Mouse (Mus musculus) lung, embryonic 14.5 days (tissue): Measurements from ENCODE around the gene Ulk4. TPM values are rescaled to one million over a fixed set of nuclear protein-coding genes. Genes with fewer than 3 reads are reported as not detected.

Experiments used
- ATAC-seq: fragments of 200-750 bp; cut with Nextera tagmentation; 2 replicates; pipeline ENCODE4 v1.8.0; 2017; ENCODE audit warnings: mild to moderate bottlenecking, moderate TSS enrichment, moderate library complexity; ENCODE audit not compliant: insufficient read depth
- DNase-seq: peaks from one replicate; pipeline ENCODE4 v3.0.0-alpha.2; 2015
- H3K27ac ChIP-seq: fragments of 300-500 bp; sonication (generic); 2 replicates; pipeline ENCODE4 v1.5.1; 2014; ENCODE audit warnings: low read depth, mild to moderate bottlenecking, moderate library complexity
- H3K27me3 ChIP-seq: fragments of 300-500 bp; sonication (generic); 2 replicates; pipeline ENCODE4 v1.6.1; 2014; ENCODE audit warnings: low read length, control low read depth; ENCODE audit not compliant: insufficient read depth
- H3K36me3 ChIP-seq: fragments of 300-500 bp; sonication (generic); 2 replicates; pipeline ENCODE4 v1.6.1; 2014; ENCODE audit warnings: control low read depth; ENCODE audit not compliant: insufficient read depth
- H3K4me1 ChIP-seq: fragments of 300-500 bp; sonication (generic); 2 replicates; pipeline ENCODE4 v1.6.1; 2014; ENCODE audit warnings: antibody characterized with exemption, control low read depth; ENCODE audit not compliant: insufficient read depth
- H3K4me2 ChIP-seq: fragments of 300-500 bp; sonication (generic); 2 replicates; pipeline ENCODE4 v1.6.1; 2014; ENCODE audit warnings: mild to moderate bottlenecking
- H3K4me3 ChIP-seq: fragments of 300-500 bp; sonication (generic); 2 replicates; pipeline ENCODE4 v1.5.1; 2014; ENCODE audit warnings: low read depth, low read length
- H3K9ac ChIP-seq: fragments of 300-500 bp; sonication (generic); 2 replicates; pipeline ENCODE4 v1.6.1; 2014
- H3K9me3 ChIP-seq: fragments of 300-500 bp; sonication (generic); 2 replicates; pipeline ENCODE4 v1.6.1; 2016; ENCODE audit warnings: low read depth, low read length, control low read depth
- CTCF ChIP-seq: IDR thresholded peaks from 2 replicates; pipeline ENCODE4 v1.5.1; 2016; ENCODE audit warnings: antibody characterized with exemption, low read depth
- WGBS: fragments of 180-500 bp; shearing (Covaris S2); extraction: QIAGEN DNeasy Blood & Tissue Kit; methylation state at CpG from one replicate; pipeline ENCODE4 v1.1.7; 2014; 5-methylcytosine and 5-hydroxymethylcytosine counted together
- polyA plus RNA-seq: library from polyadenylated mRNA; unstranded; fragments of >200 nt; fragmentation: Nextera tagmentation; extraction: Ambion mirVana; gene quantifications from 2 replicates; pipeline ENCODE4 v1.2.1, GENCODE M21; 2014

The Ulk4 gene
- polyA plus RNA-seq, 1 experiment from 2014 or later = 125 TPM

DNA sequence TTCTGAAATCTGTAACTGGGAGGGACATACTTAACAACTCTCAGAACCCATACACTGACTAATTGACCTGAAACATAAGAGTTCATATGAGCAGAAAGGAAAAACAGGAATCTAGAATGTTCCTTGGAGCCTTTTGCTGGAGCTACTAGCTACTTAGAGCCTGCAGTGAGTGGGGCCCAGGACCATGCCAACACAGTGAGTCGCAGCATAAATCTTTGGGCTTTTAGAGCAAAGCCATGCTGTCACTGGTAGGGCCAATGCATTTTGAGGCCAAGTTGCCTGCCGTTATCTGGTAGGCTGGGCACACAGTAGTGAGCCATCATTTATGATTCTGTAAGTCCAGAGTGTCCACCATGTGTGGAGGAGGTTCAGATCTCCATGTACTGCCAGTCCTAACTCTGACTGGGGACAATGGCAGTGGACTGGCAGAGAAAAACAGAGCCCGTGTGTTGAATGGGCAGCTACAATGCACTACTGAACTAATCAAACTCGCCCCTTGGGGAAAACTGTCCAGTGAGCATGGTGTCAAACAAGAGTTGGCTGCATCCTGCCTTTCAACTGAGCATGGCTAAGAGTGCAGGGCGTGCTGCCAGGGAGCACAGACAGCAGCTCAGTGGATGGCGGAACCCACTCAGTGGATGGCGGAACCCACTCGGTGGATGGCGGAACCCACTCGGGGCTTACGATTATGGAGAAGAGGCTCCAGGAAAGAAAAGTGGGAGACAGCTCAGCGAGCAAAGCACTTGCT lies 115.0 kb downstream of the Ulk4 start:
- H3K4me2 ChIP-seq = no peak overlapping the region
- WGBS = 86% methylated on average over 12 of the region's 12 CpGs

DNA sequence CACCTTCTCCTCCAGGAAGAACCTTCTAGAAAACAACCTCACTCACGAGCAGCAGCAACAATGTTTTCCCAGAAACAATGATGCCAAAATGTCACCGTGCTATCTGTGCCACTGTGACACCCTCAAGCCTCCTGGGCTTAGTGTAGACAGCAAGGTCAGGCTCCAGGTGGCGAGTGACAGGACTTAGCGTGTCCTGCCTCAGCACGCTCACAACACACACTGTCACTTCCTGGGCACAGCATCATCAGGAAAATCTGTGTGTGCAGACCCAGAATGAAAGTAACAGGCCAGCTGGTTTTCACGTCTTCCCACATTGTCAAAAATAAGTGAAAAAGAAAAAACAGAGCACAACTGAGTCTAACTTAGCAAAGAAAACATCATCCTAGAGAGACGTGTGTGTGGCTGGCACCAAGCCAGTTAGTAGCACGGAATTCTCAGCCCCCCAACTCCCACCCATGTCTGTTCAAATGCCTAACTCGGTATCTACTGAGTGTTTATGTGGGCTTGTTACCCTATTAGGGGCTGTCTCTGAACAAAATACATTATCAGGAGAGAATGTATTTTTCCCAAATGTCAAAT lies 120.7 kb downstream of the Ulk4 start:
- DNase-seq = peak; percentile 86

More for the DNA sequence above, 115.0 kb downstream of the Ulk4 start:
- H3K4me3 ChIP-seq = no peak overlapping the region
- H3K9me3 ChIP-seq = no peaks in the 10 kb centered on the region
- H3K27ac ChIP-seq = no peak overlapping the region
- DNase-seq = no peak
- no peaks in the 10 kb centered on the region for H3K27me3 ChIP-seq
- ATAC-seq = no peak
- TF ChIP-seq CTCF = no peak
- no peaks in the 10 kb centered on the region for H3K4me1 ChIP-seq
- H3K36me3 ChIP-seq = no peaks in the 10 kb centered on the region
- no peak overlapping the region for H3K9ac ChIP-seq

DNA sequence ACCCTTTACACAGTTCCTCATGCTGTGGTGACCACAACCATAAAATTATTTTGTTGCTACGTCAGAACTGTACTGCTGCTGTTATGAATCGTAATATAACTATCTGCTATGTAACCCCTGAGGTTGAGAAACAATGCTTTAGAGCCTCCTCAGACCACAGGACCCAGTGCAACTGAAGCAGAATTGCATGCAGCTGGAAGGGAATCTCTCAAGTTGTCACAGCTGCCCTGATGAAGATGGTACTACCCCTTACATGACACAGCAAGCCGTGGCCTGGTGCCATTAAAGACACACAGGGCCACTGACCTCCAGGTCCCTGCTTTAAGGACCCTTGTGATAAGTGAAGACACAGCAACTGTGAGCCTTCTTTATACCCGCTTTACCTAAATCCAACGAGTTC lies 123.7 kb downstream of the Ulk4 start:
- DNase-seq (no peak), ATAC-seq (no peak)
- no peak overlapping the region for H3K4me3 ChIP-seq
- H3K36me3 ChIP-seq = no peaks in the 10 kb centered on the region
- H3K4me2 ChIP-seq = no peak overlapping the region
- peaks cover 3% of the 10 kb centered on the region; the same call in 1 of the 2 replicates for H3K4me1 ChIP-seq
- no peaks in the 10 kb centered on the region for H3K27me3 ChIP-seq
- WGBS = 81% methylated on average over 5 of the region's 5 CpGs
- TF ChIP-seq CTCF = no peak
- H3K9me3 ChIP-seq = no peaks in the 10 kb centered on the region
- no peak overlapping the region for H3K27ac ChIP-seq
- no peak overlapping the region for H3K9ac ChIP-seq

More for the DNA sequence above, 120.7 kb downstream of the Ulk4 start:
- no peak for TF ChIP-seq CTCF
- Histone ChIP-seq H3K9me3 (no peaks in the 10 kb centered on the region), H3K36me3 (no peaks in the 10 kb centered on the region), H3K27me3 (no peaks in the 10 kb centered on the region), H3K27ac (no peak overlapping the region), H3K9ac (no peak overlapping the region), H3K4me3 (no peak overlapping the region), H3K4me1 (peaks cover 3% of the 10 kb centered on the region; the same call in 1 of the 2 replicates), H3K4me2 (no peak overlapping the region; the same call in 1 of the 2 replicates)
- 29% methylated on average over 9 of the region's 9 CpGs for WGBS
- peak; percentile 83 for ATAC-seq

DNA sequence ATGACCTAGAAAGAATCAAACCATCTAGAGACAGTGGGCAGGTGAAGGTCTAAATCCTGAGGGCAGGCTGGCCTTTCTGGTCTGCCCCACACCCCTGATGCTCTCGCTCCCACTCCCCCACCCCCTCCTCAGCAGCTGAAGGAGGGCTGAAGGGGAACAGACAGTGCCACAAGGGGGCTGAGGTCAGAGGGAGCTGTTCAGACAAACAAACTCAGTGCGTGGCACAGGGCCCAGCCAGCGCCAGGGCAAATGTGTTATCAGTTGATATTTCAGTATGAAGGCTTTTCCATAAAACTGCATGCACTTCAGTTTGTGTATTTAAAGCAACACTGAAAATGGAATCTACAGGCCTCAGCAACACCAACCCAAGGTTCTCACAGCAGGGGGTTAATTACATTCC lies 128.4 kb downstream of the Ulk4 start:
- Histone ChIP-seq H3K27ac (no peak overlapping the region), H3K4me1 (no peaks in the 10 kb centered on the region), H3K9ac (no peak overlapping the region), H3K4me3 (no peak overlapping the region), H3K27me3 (no peaks in the 10 kb centered on the region), H3K9me3 (no peaks in the 10 kb centered on the region), H3K36me3 (no peaks in the 10 kb centered on the region), H3K4me2 (no peak overlapping the region)
- ATAC-seq = no peak
- no peak for TF ChIP-seq CTCF
- no peak for DNase-seq
- 13% methylated on average over 3 of the region's 3 CpGs for WGBS

DNA sequence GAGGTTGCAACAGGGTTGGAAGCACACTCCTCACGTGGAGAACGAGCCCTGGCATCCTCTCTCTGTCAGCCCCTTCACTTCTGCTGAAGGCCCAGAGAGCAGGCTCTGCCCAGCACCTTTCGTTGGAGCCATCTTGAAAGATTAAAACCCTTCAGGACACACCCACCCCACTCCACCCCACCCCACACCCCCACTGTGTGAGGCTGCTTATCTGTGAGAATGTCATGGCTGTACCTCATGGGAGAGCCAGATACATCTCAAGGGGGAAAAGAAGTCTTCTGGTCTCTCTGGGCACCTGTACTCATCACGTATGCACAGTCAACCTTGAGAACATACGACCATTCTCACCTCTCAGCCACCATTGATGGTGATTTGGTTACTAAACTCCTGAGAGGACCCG lies 133.8 kb downstream of the Ulk4 start:
- no peak for TF ChIP-seq CTCF
- 77% methylated on average over 6 of the region's 6 CpGs for WGBS
- no peak overlapping the region for H3K9ac ChIP-seq
- DNase-seq (no peak), ATAC-seq (no peak)
- no peaks in the 10 kb centered on the region for H3K4me1 ChIP-seq
- no peak overlapping the region for H3K27ac ChIP-seq
- H3K36me3 ChIP-seq = no peaks in the 10 kb centered on the region
- no peaks in the 10 kb centered on the region for H3K27me3 ChIP-seq
- no peak overlapping the region for H3K4me3 ChIP-seq
- no peak overlapping the region for H3K4me2 ChIP-seq
- no peaks in the 10 kb centered on the region for H3K9me3 ChIP-seq

DNA sequence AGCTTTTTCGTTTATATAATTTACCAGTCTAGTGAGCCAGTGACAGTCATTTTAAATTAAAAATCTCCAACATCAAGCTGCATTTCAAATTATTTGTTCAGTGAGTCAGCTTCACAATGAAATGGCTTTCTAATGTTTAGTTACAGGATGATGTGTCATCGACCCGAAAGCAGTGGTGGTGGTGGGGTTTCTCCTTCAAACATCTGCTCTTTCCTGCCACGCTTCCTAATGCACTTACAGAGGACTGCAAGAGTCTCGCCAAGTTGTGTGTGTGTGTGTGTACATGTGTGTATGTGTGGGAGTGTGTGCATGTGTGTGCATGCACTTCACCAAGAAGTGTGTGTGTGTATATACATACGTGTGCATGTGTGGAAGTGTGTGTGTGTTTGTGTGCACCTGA lies 144.4 kb downstream of the Ulk4 start:
- no peaks in the 10 kb centered on the region for H3K9me3 ChIP-seq
- H3K4me3 ChIP-seq = no peak overlapping the region
- no peak overlapping the region for H3K27ac ChIP-seq
- TF ChIP-seq CTCF = no peak
- H3K36me3 ChIP-seq = no peaks in the 10 kb centered on the region
- DNase-seq = peak; percentile 10
- no peaks in the 10 kb centered on the region for H3K27me3 ChIP-seq
- H3K4me2 ChIP-seq = no peak overlapping the region
- ATAC-seq = no peak
- 44% methylated on average over 6 of the region's 6 CpGs for WGBS
- H3K4me1 ChIP-seq = no peaks in the 10 kb centered on the region
- H3K9ac ChIP-seq = no peak overlapping the region

DNA sequence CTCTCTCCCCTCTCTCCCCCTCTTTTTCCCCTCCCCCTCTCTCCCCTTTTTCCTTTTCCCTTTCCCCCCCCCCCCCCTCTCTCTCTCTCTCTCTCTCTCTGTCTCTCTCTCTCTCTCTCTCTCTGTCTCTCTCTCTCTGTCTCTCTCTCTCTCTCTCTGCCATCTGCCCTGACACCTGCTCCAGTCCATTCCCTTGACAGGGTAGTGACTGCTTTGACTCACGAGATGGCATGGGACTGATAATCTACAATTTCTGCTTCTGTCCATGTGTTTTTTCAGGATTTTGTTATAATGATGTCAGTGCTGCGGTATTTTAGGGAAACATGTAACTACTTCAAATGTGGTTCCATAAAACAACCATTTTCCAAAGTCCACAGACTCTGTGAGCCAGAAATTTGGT lies 147.5 kb downstream of the Ulk4 start:
- Histone ChIP-seq H3K27ac (no peak overlapping the region), H3K4me2 (no peak overlapping the region), H3K4me3 (no peak overlapping the region), H3K27me3 (no peaks in the 10 kb centered on the region), H3K9ac (no peak overlapping the region), H3K9me3 (no peaks in the 10 kb centered on the region), H3K36me3 (no peaks in the 10 kb centered on the region), H3K4me1 (no peaks in the 10 kb centered on the region)
- WGBS = 71% methylated on average over 2 of the region's 2 CpGs
- ATAC-seq = no peak
- no peak for TF ChIP-seq CTCF
- no peak for DNase-seq
